In genomic region chr11:98699911-98700310, GRCm38 (mm10) we compare ENCODE assay signal across 8 mouse cellular contexts. TPM values are rescaled to one million over a fixed set of nuclear protein-coding genes. Genes with fewer than 3 reads are reported as not detected.
DNase-seq lines count a peak whose midpoint lies in the region; ATAC-seq and TF ChIP-seq lines count a peak whose summit lies in the region.

No protein-coding gene starts in this region.

- no peaks in the 10 kb centered on the region for H3K27me3 ChIP-seq in cerebellum, adult 2 months (ENCODE audit: control insufficient read depth, insufficient read depth, low read length)
- H3K27me3 ChIP-seq in intestine, embryonic 16.5 days (replicated peaks; ENCODE audit: control insufficient read depth, insufficient read depth, low read length) = no peaks in the 10 kb centered on the region
- H3K27me3 ChIP-seq in limb, embryonic 11.5 days (ENCODE audit: control insufficient read depth, insufficient read depth, low read length) = no peaks in the 10 kb centered on the region
- H3K27me3 ChIP-seq in midbrain, postnatal 0 days (ENCODE audit: insufficient read depth, low read length) = no peaks in the 10 kb centered on the region
- H3K27me3 ChIP-seq in stomach, embryonic 15.5 days (replicated peaks) = no peaks in the 10 kb centered on the region; the same call in 1 of the 2 replicates

- peaks cover 9% of the 10 kb centered on the region; the same call in 1 of the 2 replicates for H3K36me3 ChIP-seq in intestine, embryonic 16.5 days (ENCODE audit: control insufficient read depth, insufficient read depth, low read length)
- H3K36me3 ChIP-seq in limb, embryonic 11.5 days (ENCODE audit: control insufficient read depth, insufficient read depth, low read length) = peaks cover 16% of the 10 kb centered on the region; the same call in 1 of the 2 replicates
- peaks cover 23% of the 10 kb centered on the region for H3K36me3 ChIP-seq in midbrain, postnatal 0 days (ENCODE audit: insufficient read depth, low read length)
- peaks cover 13% of the 10 kb centered on the region for H3K36me3 ChIP-seq in stomach, embryonic 15.5 days

- H3K4me3 ChIP-seq in cerebellum, adult 2 months (replicated peaks; ENCODE audit: insufficient read depth, low read depth, low read length) = no peak overlapping the region
- no peak overlapping the region for H3K4me3 ChIP-seq in intestine, embryonic 16.5 days (ENCODE audit: low read length)
- no peak overlapping the region for H3K4me3 ChIP-seq in limb, embryonic 11.5 days (ENCODE audit: low read depth, low read length)
- H3K4me3 ChIP-seq in midbrain, postnatal 0 days (ENCODE audit: low read depth, low read length) = no peak overlapping the region
- H3K4me3 ChIP-seq in stomach, embryonic 15.5 days (replicated peaks) = no peak overlapping the region

- H3K4me2 ChIP-seq in intestine, embryonic 16.5 days (ENCODE audit: low read depth, low read length) = no peak overlapping the region
- H3K4me2 ChIP-seq in limb, embryonic 11.5 days (ENCODE audit: low read depth, severe bottlenecking) = no peak overlapping the region
- H3K4me2 ChIP-seq in midbrain, postnatal 0 days (ENCODE audit: low read depth, low read length, poor library complexity, severe bottlenecking) = no peak overlapping the region
- no peak overlapping the region for H3K4me2 ChIP-seq in stomach, embryonic 15.5 days

- peak; percentile 65 for ATAC-seq in intestine, embryonic 16.5 days
- no peak for ATAC-seq in limb, embryonic 11.5 days (ENCODE audit: insufficient number of reproducible peaks, low FRiP score, low TSS enrichment, low read depth)
- ATAC-seq in midbrain, postnatal 0 days (ENCODE audit: low FRiP score) = no peak
- ATAC-seq in stomach, embryonic 15.5 days (ENCODE audit: insufficient read depth, low FRiP score, low read depth) = 0 out of 2 replicates have a peak, but pooled peaks have one; percentile 36

- H3K9me3 ChIP-seq in intestine, embryonic 16.5 days (ENCODE audit: control insufficient read depth, low read length) = no peaks in the 10 kb centered on the region
- no peaks in the 10 kb centered on the region for H3K9me3 ChIP-seq in limb, embryonic 11.5 days (ENCODE audit: control insufficient read depth, low read length)
- H3K9me3 ChIP-seq in midbrain, postnatal 0 days (ENCODE audit: low read length) = no peaks in the 10 kb centered on the region
- H3K9me3 ChIP-seq in stomach, embryonic 15.5 days = no peaks in the 10 kb centered on the region

- H3K27ac ChIP-seq in cerebellum, adult 2 months (ENCODE audit: insufficient read depth, low read length) = no peak overlapping the region
- H3K27ac ChIP-seq in intestine, embryonic 16.5 days (ENCODE audit: low read length) = no peak overlapping the region
- no peak overlapping the region for H3K27ac ChIP-seq in limb, embryonic 11.5 days (replicated peaks; ENCODE audit: low read depth, low read length)
- H3K27ac ChIP-seq in midbrain, postnatal 0 days (ENCODE audit: low read depth, low read length) = no peak overlapping the region
- H3K27ac ChIP-seq in stomach, embryonic 15.5 days = no peak overlapping the region

- WGBS in cerebellum, adult 2 months = 34% methylated on average over 4 of the region's 4 CpGs
- 44% methylated on average over 4 of the region's 4 CpGs for WGBS in intestine, embryonic 16.5 days
- 33% methylated on average over 4 of the region's 4 CpGs for WGBS in limb, embryonic 11.5 days
- 40% methylated on average over 4 of the region's 4 CpGs for whole genome bisulfite sequencing in midbrain, postnatal 0 days
- WGBS in stomach, embryonic 15.5 days = 31% methylated on average over 4 of the region's 4 CpGs

- peak; percentile 81 for DNase-seq in layer of hippocampus, adult 11-12 months (ENCODE audit: low spot score)
- no peak for DNase-seq in layer of hippocampus, adult 9-11 months
- peak; percentile 76 to 86 for DNase-seq in cerebellum, adult 2 months
- DNase-seq in frontal cortex, adult 2 months (ENCODE audit: extremely low spot score in 1 of 2, low spot score in 1 of 2) = peak; percentile 53 to 90
- peak; percentile 82 for DNase-seq in limb, embryonic 11.5 days (ENCODE audit: low spot score)
- peak; percentile 69 for DNase-seq in midbrain, postnatal 0 days (ENCODE audit: low spot score)

- TF ChIP-seq CTCF in cerebellum, adult 2 months (IDR thresholded peaks at IDR 0.05; ENCODE audit: borderline replicate concordance, insufficient read depth, low read depth, low read length) = peak; percentile 92
- TF ChIP-seq CTCF in midbrain, postnatal 0 days (IDR thresholded peaks at IDR 0.05) = peak; percentile 88

- no peak for TF ChIP-seq POLR2A in cerebellum, adult 2 months (IDR thresholded peaks at IDR 0.05; ENCODE audit: borderline replicate concordance, insufficient read depth, low read length)

- no peak overlapping the region for H3K9ac ChIP-seq in intestine, embryonic 16.5 days (ENCODE audit: low read depth, low read length)
- no peak overlapping the region for H3K9ac ChIP-seq in limb, embryonic 11.5 days (ENCODE audit: low read length)
- H3K9ac ChIP-seq in midbrain, postnatal 0 days (replicated peaks; ENCODE audit: low read length, poor library complexity, severe bottlenecking) = no peak overlapping the region
- no peak overlapping the region for H3K9ac ChIP-seq in stomach, embryonic 15.5 days

- H3K4me1 ChIP-seq in cerebellum, adult 2 months (ENCODE audit: control insufficient read depth, insufficient read depth, low read length) = peaks cover 11% of the 10 kb centered on the region
- no peaks in the 10 kb centered on the region for H3K4me1 ChIP-seq in intestine, embryonic 16.5 days (ENCODE audit: control insufficient read depth, insufficient read depth, low read length)
- H3K4me1 ChIP-seq in limb, embryonic 11.5 days (ENCODE audit: control insufficient read depth, insufficient read depth, low read length) = 0 out of 2 replicates have a peak, but pooled peaks cover 3% of the 10 kb centered on the region
- H3K4me1 ChIP-seq in midbrain, postnatal 0 days (ENCODE audit: insufficient read depth, low read length) = no peaks in the 10 kb centered on the region
- H3K4me1 ChIP-seq in stomach, embryonic 15.5 days = peaks cover 5% of the 10 kb centered on the region; the same call in 1 of the 2 replicates

RNA-seq across cellular contexts. Expression of gene Csf3, which starts 1.2 kb away (rescaled TPM):
- not detected in 2 replicates for polyA plus RNA-seq in cerebellum, adult 2 months (2012; rRNA removed)
- not detected in 2 replicates for polyA plus RNA-seq in frontal cortex, adult 2 months (2012; rRNA removed)
- 0.10 TPM in 1 of 2 replicates, not detected in the other for polyA plus RNA-seq in intestine, embryonic 16.5 days (2015; fragmentation: Nextera tagmentation; extraction: Ambion mirVana)
- 0.11 TPM in 1 of 2 replicates, not detected in the other for polyA plus RNA-seq in limb, embryonic 11.5 days (2014; fragmentation: Nextera tagmentation; extraction: Ambion mirVana)
- total RNA-seq in midbrain, postnatal 0 days (2014; rRNA removed) = not detected in 2 replicates
- not detected in 2 replicates for polyA plus RNA-seq in midbrain, postnatal 0 days (2015; fragmentation: Nextera tagmentation; extraction: Ambion mirVana)
- polyA plus RNA-seq in stomach, embryonic 15.5 days (2015; fragmentation: Nextera tagmentation; extraction: Ambion mirVana) = not detected in 2 replicates

RNA-seq across cellular contexts. Expression of gene Psmd3, which starts 17.6 kb away (rescaled TPM):
- polyA plus RNA-seq in cerebellum, adult 2 months (2012; rRNA removed) = 205 and 207 TPM in 2 replicates
- polyA plus RNA-seq in frontal cortex, adult 2 months (2012; rRNA removed) = 166 and 177 TPM in 2 replicates
- 169 and 181 TPM in 2 replicates for polyA plus RNA-seq in intestine, embryonic 16.5 days (2015; fragmentation: Nextera tagmentation; extraction: Ambion mirVana)
- polyA plus RNA-seq in limb, embryonic 11.5 days (2014; fragmentation: Nextera tagmentation; extraction: Ambion mirVana) = 180 and 187 TPM in 2 replicates
- 114 and 129 TPM in 2 replicates for total RNA-seq in midbrain, postnatal 0 days (2014; rRNA removed)
- polyA plus RNA-seq in midbrain, postnatal 0 days (2015; fragmentation: Nextera tagmentation; extraction: Ambion mirVana) = 182 and 183 TPM in 2 replicates
- 180 and 190 TPM in 2 replicates for polyA plus RNA-seq in stomach, embryonic 15.5 days (2015; fragmentation: Nextera tagmentation; extraction: Ambion mirVana)

RNA-seq across cellular contexts. Expression of gene Med24, which starts 29.3 kb away (rescaled TPM):
- polyA plus RNA-seq in cerebellum, adult 2 months (2012; rRNA removed) = 105 and 108 TPM in 2 replicates
- polyA plus RNA-seq in frontal cortex, adult 2 months (2012; rRNA removed) = 137 and 157 TPM in 2 replicates
- polyA plus RNA-seq in intestine, embryonic 16.5 days (2015; fragmentation: Nextera tagmentation; extraction: Ambion mirVana) = 36.8 and 38.5 TPM in 2 replicates
- 68.0 and 69.2 TPM in 2 replicates for polyA plus RNA-seq in limb, embryonic 11.5 days (2014; fragmentation: Nextera tagmentation; extraction: Ambion mirVana)
- 66.6 and 81.2 TPM in 2 replicates for total RNA-seq in midbrain, postnatal 0 days (2014; rRNA removed)
- polyA plus RNA-seq in midbrain, postnatal 0 days (2015; fragmentation: Nextera tagmentation; extraction: Ambion mirVana) = 52.2 and 59.8 TPM in 2 replicates
- 36.4 and 39.7 TPM in 2 replicates for polyA plus RNA-seq in stomach, embryonic 15.5 days (2015; fragmentation: Nextera tagmentation; extraction: Ambion mirVana)

RNA-seq across cellular contexts. Expression of gene Gsdma, which starts 35.8 kb away (rescaled TPM):
- polyA plus RNA-seq in cerebellum, adult 2 months (2012; rRNA removed) = 0.13 and 0.28 TPM in 2 replicates
- 0.15 and 0.16 TPM in 2 replicates for polyA plus RNA-seq in frontal cortex, adult 2 months (2012; rRNA removed)
- 0.06 TPM in 1 of 2 replicates, not detected in the other for polyA plus RNA-seq in intestine, embryonic 16.5 days (2015; fragmentation: Nextera tagmentation; extraction: Ambion mirVana)
- 0.05 TPM in 1 of 2 replicates, not detected in the other for polyA plus RNA-seq in limb, embryonic 11.5 days (2014; fragmentation: Nextera tagmentation; extraction: Ambion mirVana)
- 0.05 TPM in 1 of 2 replicates, not detected in the other for total RNA-seq in midbrain, postnatal 0 days (2014; rRNA removed)
- polyA plus RNA-seq in midbrain, postnatal 0 days (2015; fragmentation: Nextera tagmentation; extraction: Ambion mirVana) = 0.11 TPM in 1 of 2 replicates, not detected in the other
- polyA plus RNA-seq in stomach, embryonic 15.5 days (2015; fragmentation: Nextera tagmentation; extraction: Ambion mirVana) = 0.18 and 0.80 TPM in 2 replicates

RNA-seq across cellular contexts. Expression of gene Thra, which starts 40.5 kb away (rescaled TPM):
- polyA plus RNA-seq in cerebellum, adult 2 months (2012; rRNA removed) = 439 and 447 TPM in 2 replicates
- polyA plus RNA-seq in frontal cortex, adult 2 months (2012; rRNA removed) = 770 and 851 TPM in 2 replicates
- polyA plus RNA-seq in intestine, embryonic 16.5 days (2015; fragmentation: Nextera tagmentation; extraction: Ambion mirVana) = 41.5 and 42.0 TPM in 2 replicates
- polyA plus RNA-seq in limb, embryonic 11.5 days (2014; fragmentation: Nextera tagmentation; extraction: Ambion mirVana) = 16.5 and 17.7 TPM in 2 replicates
- 774 and 843 TPM in 2 replicates for total RNA-seq in midbrain, postnatal 0 days (2014; rRNA removed)
- 165 and 182 TPM in 2 replicates for polyA plus RNA-seq in midbrain, postnatal 0 days (2015; fragmentation: Nextera tagmentation; extraction: Ambion mirVana)
- polyA plus RNA-seq in stomach, embryonic 15.5 days (2015; fragmentation: Nextera tagmentation; extraction: Ambion mirVana) = 42.7 and 44.7 TPM in 2 replicates

Comparison
In these comparisons a context has a peak if more than half of its experiments do, and no peak if none do; other contexts are left out.
1. ATAC-seq: peak in intestine, embryonic 16.5 days (single experiment) and stomach, embryonic 15.5 days (single experiment); none in limb, embryonic 11.5 days (single experiment) and midbrain, postnatal 0 days (single experiment).